Mouse (Mus musculus) layer of hippocampus, adult 9-11 months (tissue): Measurements from ENCODE around the gene Mtmr3.

Experiments
- DNase-seq: peaks from one replicate; pipeline ENCODE4 v3.0.0; 2022

The Mtmr3 gene

GRCm38 (mm10) chr11:4594608-4595500 is at the start of gene Mtmr3:
TSS of gene Mtmr3 (minus strand) at chr11:4594863.
- DNase-seq, result peak; percentile 94

GRCm38 (mm10) chr11:4643722-4644121 is 49.1 kb upstream of the Mtmr3 start:
- no peak for DNase-seq

GRCm38 (mm10) chr11:4641185-4641584 is 46.5 kb upstream of the Mtmr3 start:
- no peak for DNase-seq

GRCm38 (mm10) chr11:4638261-4638660 is 43.6 kb upstream of the Mtmr3 start:
- DNase-seq, result no peak

- peak; percentile 88 for DNase-seq
Observed at GRCm38 (mm10) chr11:4637534-4638234, 43.0 kb upstream of the Mtmr3 start, which contains the start of gene Ascc2. TSS of gene Ascc2 (plus strand) at chr11:4637747.

GRCm38 (mm10) chr11:4636782-4637342 is 42.2 kb upstream of the Mtmr3 start:
- peak; percentile 9 for DNase-seq

- no peak for DNase-seq
Observed at GRCm38 (mm10) chr11:4634395-4634794, 39.7 kb upstream of the Mtmr3 start.

- no peak for DNase-seq
Observed at GRCm38 (mm10) chr11:4633420-4633819, 38.8 kb upstream of the Mtmr3 start.

GRCm38 (mm10) chr11:4629861-4630280 is 35.2 kb upstream of the Mtmr3 start:
- DNase-seq, result no peak

- DNase-seq, result no peak
Observed at GRCm38 (mm10) chr11:4627636-4628035, 33.0 kb upstream of the Mtmr3 start.

- DNase-seq, result no peak
Observed at GRCm38 (mm10) chr11:4625931-4626330, 31.3 kb upstream of the Mtmr3 start.

GRCm38 (mm10) chr11:4622997-4623396 is 28.3 kb upstream of the Mtmr3 start:
- no peak for DNase-seq

GRCm38 (mm10) chr11:4622442-4622986 is 27.9 kb upstream of the Mtmr3 start:
- no peak for DNase-seq

- DNase-seq, result no peak
Observed at GRCm38 (mm10) chr11:4621866-4622265, 27.2 kb upstream of the Mtmr3 start.

GRCm38 (mm10) chr11:4620501-4621108 is 25.9 kb upstream of the Mtmr3 start:
- no peak for DNase-seq

GRCm38 (mm10) chr11:4620017-4620485 is 25.4 kb upstream of the Mtmr3 start, which contains the start of gene Gm11032:
TSS of gene Gm11032 (plus strand) at chr11:4620067.
- peak; percentile 21 for DNase-seq

GRCm38 (mm10) chr11:4611904-4612303 is 17.2 kb upstream of the Mtmr3 start:
- no peak for DNase-seq

- DNase-seq, result no peak
Observed at GRCm38 (mm10) chr11:4606541-4606940, 11.9 kb upstream of the Mtmr3 start.

- DNase-seq, result no peak
Observed at GRCm38 (mm10) chr11:4605414-4605813, 10.8 kb upstream of the Mtmr3 start.

GRCm38 (mm10) chr11:4604441-4604840 is 9.8 kb upstream of the Mtmr3 start:
- no peak for DNase-seq

- no peak for DNase-seq
Observed at GRCm38 (mm10) chr11:4602691-4603441, 8.2 kb upstream of the Mtmr3 start.

- no peak for DNase-seq
Observed at GRCm38 (mm10) chr11:4601890-4602289, 7.2 kb upstream of the Mtmr3 start.
